Mouse (Mus musculus) midbrain, embryonic 14.5 days (tissue): ENCODE measurements around the gene Gsdme. TPM values are rescaled to one million over a fixed set of nuclear protein-coding genes. Genes with fewer than 3 reads are reported as not detected.
A peak's percentile ranks its signal among the peaks of the same experiment; 100 is the strongest.

Source experiments
- ATAC-seq: fragments of 200-750 bp; cut with Nextera tagmentation; 2 replicates; pipeline ENCODE4 v1.8.0; 2017; ENCODE audit warnings: moderate number of reproducible peaks, moderate library complexity; ENCODE audit not compliant: low FRiP score, low TSS enrichment
- DNase-seq: peaks from one replicate; pipeline ENCODE4 v3.0.0-alpha.2; 2015
- H3K27ac ChIP-seq: fragments of 300-500 bp; sonication (generic); replicated peaks from 2 replicates; pipeline ENCODE4 v1.5.1; 2014; ENCODE audit warnings: mild to moderate bottlenecking, low read depth, low read length, moderate library complexity
- H3K27me3 ChIP-seq: fragments of 300-500 bp; sonication (generic); 2 replicates; pipeline ENCODE4 v1.6.1; 2014; ENCODE audit warnings: low read length, control low read depth, mixed read lengths; ENCODE audit not compliant: control insufficient read depth, insufficient read depth
- H3K36me3 ChIP-seq: fragments of 300-500 bp; sonication (generic); 2 replicates; pipeline ENCODE4 v1.6.1; 2014; ENCODE audit warnings: low read length, control low read depth; ENCODE audit not compliant: control insufficient read depth, insufficient read depth
- H3K4me1 ChIP-seq: fragments of 300-500 bp; sonication (generic); 2 replicates; pipeline ENCODE4 v1.6.1; 2014; ENCODE audit warnings: mild to moderate bottlenecking, antibody characterized with exemption, low read length, control low read depth; ENCODE audit not compliant: control insufficient read depth, insufficient read depth
- H3K4me2 ChIP-seq: fragments of 300-500 bp; sonication (generic); 2 replicates; pipeline ENCODE4 v1.6.1; 2014; ENCODE audit warnings: mild to moderate bottlenecking, low read length, moderate library complexity
- H3K4me3 ChIP-seq: fragments of 300-500 bp; sonication (generic); replicated peaks from 2 replicates; pipeline ENCODE4 v1.5.1; 2014; ENCODE audit warnings: low read depth, low read length
- H3K9ac ChIP-seq: fragments of 300-500 bp; sonication (generic); replicated peaks from 2 replicates; pipeline ENCODE4 v1.6.1; 2014; ENCODE audit warnings: mild to moderate bottlenecking, low read length, moderate library complexity
- H3K9me3 ChIP-seq: fragments of 300-500 bp; sonication (generic); 2 replicates; pipeline ENCODE4 v1.6.1; 2016; ENCODE audit warnings: low read length, control low read depth, mixed read lengths; ENCODE audit not compliant: control insufficient read depth
- WGBS: fragments of 180-500 bp; shearing (Covaris S2); extraction: QIAGEN DNeasy Blood & Tissue Kit; methylation state at CpG from one replicate; pipeline ENCODE4 v1.1.7; 2014; 5-methylcytosine and 5-hydroxymethylcytosine counted together
- polyA plus RNA-seq: library from polyadenylated mRNA; unstranded; fragments of >200 nt; fragmentation: Nextera tagmentation; extraction: Ambion mirVana; gene quantifications from 2 replicates; pipeline ENCODE4 v1.2.1, GENCODE M21; 2014

Gene Gsdme
- polyA plus RNA-seq, 1 experiment from 2014 or later = 83.1 TPM

DNA sequence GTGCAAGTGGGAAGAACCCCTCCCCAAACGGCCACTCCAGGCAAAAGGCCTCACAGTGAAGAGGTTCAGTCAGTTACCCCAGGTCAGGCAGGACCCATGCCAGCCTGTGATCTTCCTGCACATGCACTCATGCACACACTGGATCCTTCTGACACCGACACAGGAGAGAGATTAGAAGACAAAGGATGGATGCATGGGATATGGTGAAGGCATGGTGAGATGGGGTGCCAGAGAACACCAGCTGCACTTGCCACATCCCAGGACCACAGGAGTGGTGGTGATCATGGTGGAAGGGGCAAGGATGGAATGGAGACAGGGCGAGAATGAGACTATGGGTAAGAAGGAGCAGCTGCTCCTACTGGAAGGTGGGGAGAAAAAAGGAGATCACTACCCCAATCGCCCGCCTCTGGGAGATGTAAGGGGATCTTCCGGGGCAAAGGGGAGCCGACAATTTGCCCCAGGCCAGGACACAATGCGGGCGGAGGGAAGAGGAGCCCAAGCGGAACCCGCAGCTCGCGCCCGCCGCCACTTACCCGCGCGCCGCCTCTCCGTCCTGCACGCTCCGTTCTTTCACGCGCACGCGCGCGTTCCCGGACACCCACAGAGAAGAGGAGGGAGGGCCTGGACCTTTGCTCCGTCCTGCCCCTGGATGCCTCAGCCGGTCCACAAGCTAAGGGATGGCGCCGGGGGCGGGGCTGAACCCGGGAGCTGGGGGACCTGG is 2.3 kb downstream of the Gsdme start:
- Histone ChIP-seq H3K36me3 (no peaks in the 10 kb centered on the region), H3K9me3 (no peaks in the 10 kb centered on the region), H3K27me3 (no peaks in the 10 kb centered on the region), H3K27ac (peak overlapping the region; percentile 86), H3K4me3 (peak overlapping the region; percentile 51), H3K4me2 (peak overlapping the region; percentile 78), H3K4me1 (peaks cover 20% of the 10 kb centered on the region), H3K9ac (peak overlapping the region; percentile 82)
- WGBS = 1% methylated on average over 35 of the region's 35 CpGs
- DNase-seq (peak; percentile 93), ATAC-seq (peak; percentile 90)

DNA sequence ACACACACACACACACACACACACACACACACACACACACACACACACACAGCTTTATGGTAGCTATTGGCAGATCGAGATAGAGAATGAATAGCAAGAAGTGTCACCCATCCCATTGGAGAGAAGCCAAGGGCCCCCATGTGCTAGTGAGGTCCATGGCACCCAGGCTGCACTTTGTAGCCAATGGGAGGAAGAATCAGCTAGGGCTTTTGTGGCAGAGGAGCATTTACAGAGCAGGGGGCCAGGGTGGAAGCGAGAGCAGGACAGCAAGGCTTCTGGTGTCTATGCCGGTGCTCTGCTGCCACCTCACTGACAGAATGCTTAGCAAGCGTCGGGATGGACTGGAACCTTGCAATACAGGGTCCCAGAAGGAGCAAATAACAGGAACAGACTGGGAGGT is 8.3 kb downstream of the Gsdme start:
- no peak overlapping the region for H3K9ac ChIP-seq
- H3K4me3 ChIP-seq = no peak overlapping the region
- H3K9me3 ChIP-seq = no peaks in the 10 kb centered on the region
- H3K27ac ChIP-seq = no peak overlapping the region
- 79% methylated on average over 5 of the region's 5 CpGs for WGBS
- H3K4me2 ChIP-seq = no peak overlapping the region
- peaks cover 6% of the 10 kb centered on the region for H3K4me1 ChIP-seq
- ATAC-seq (no peak), DNase-seq (no peak)
- H3K36me3 ChIP-seq = no peaks in the 10 kb centered on the region
- H3K27me3 ChIP-seq = no peaks in the 10 kb centered on the region

DNA sequence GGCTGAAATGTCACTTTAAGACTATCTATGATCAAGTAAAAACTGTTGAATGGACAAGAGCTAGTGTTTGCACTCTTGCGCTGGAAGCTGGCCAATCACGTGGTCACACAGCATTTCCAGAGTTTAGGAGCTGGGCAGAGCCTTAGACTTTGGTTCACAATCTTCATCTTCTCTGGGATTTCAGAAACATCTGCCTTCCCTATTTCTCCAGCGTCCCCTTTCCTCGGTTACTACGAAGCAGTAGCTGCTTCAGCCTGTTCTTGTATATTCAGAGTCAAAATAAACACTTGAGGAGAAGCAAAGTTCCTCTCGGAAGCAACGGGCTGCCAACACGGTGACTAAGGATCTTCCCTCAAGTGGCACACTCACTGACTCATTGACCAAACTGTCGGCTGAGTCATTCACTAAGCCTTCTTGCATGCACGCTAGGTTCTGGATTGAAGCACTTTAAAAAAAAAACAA is 8.9 kb downstream of the Gsdme start:
- no peak for ATAC-seq
- Histone ChIP-seq H3K27ac (no peak overlapping the region), H3K9me3 (no peaks in the 10 kb centered on the region), H3K36me3 (no peaks in the 10 kb centered on the region), H3K4me2 (no peak overlapping the region), H3K4me1 (no peaks in the 10 kb centered on the region), H3K27me3 (no peaks in the 10 kb centered on the region), H3K4me3 (no peak overlapping the region), H3K9ac (no peak overlapping the region)
- WGBS = 84% methylated on average over 10 of the region's 10 CpGs
- no peak for DNase-seq

DNA sequence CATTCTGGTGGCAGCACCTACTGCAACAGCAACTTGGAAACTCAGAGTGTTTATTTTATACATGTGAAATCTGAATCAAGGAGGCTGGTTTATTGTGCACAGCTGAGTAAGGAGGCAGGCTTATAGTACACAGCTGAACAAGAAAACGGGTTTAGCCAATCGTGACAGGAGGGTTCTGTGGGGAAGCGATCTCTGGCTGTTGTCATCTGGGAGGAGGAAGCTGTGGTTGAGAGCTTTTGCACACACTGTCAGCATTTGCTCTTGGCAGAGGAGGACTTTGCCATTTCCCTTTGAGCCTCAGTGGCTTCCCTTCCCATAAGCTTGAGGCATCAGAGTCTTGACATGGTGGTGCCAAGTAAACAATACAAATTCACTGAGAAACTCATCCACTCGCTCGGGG is 11.0 kb downstream of the Gsdme start:
- Histone ChIP-seq H3K4me1 (no peaks in the 10 kb centered on the region), H3K36me3 (no peaks in the 10 kb centered on the region), H3K4me3 (no peak overlapping the region), H3K27me3 (no peaks in the 10 kb centered on the region), H3K4me2 (no peak overlapping the region), H3K9me3 (no peaks in the 10 kb centered on the region), H3K27ac (no peak overlapping the region), H3K9ac (no peak overlapping the region)
- no peak for DNase-seq
- no peak for ATAC-seq
- 82% methylated on average over 5 of the region's 5 CpGs for WGBS

DNA sequence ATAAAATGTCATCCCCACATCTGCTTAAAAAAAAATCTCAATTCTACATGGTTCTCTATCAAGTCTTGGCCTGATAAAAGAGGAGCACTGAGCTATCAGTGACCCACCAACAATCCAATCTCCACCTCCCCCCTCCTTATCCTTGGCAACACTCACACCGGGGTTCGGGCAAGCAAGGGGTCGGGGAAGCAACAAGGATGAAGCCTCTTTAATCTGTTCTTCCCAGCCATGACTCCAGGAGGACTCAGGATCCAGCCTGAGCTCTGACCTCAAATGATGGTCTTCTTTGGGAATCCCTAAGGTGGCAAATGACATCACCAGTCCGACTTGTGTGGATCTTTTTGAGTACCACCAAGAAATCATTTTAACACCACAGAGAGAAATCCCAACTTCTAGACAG is 15.9 kb downstream of the Gsdme start:
- 86% methylated on average over 4 of the region's 4 CpGs for WGBS
- ATAC-seq = no peak
- Histone ChIP-seq H3K4me3 (no peak overlapping the region), H3K4me1 (no peaks in the 10 kb centered on the region), H3K9me3 (no peaks in the 10 kb centered on the region), H3K27ac (no peak overlapping the region), H3K27me3 (no peaks in the 10 kb centered on the region), H3K36me3 (no peaks in the 10 kb centered on the region; the same call in 1 of the 2 replicates), H3K9ac (no peak overlapping the region), H3K4me2 (no peak overlapping the region)
- no peak for DNase-seq

DNA sequence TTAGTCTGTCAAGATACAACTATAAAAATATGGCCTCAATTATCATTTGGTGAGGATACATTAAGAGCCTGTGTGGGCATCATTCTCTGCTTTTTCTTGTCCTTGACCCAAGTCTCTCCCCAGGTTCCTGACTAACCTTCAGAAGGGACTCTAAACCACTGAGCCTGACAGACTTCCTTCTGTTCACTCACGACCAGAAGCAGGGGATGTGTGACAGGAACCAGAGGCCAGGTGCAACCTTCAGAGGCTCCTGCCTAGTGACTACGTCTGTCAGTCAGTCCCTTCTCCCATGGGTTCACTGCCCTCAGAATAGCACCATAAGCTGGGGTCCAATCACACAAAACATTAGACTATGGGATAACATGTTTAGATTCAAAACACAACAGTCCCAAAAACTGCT is 16.3 kb downstream of the Gsdme start:
- no peaks in the 10 kb centered on the region for H3K4me1 ChIP-seq
- H3K9me3 ChIP-seq = no peaks in the 10 kb centered on the region
- WGBS = 85% methylated on average over 2 of the region's 2 CpGs
- H3K27me3 ChIP-seq = no peaks in the 10 kb centered on the region
- no peak overlapping the region for H3K27ac ChIP-seq
- H3K4me2 ChIP-seq = no peak overlapping the region
- H3K4me3 ChIP-seq = no peak overlapping the region
- no peak for ATAC-seq
- H3K36me3 ChIP-seq = no peaks in the 10 kb centered on the region; the same call in 1 of the 2 replicates
- DNase-seq = no peak
- H3K9ac ChIP-seq = no peak overlapping the region

DNA sequence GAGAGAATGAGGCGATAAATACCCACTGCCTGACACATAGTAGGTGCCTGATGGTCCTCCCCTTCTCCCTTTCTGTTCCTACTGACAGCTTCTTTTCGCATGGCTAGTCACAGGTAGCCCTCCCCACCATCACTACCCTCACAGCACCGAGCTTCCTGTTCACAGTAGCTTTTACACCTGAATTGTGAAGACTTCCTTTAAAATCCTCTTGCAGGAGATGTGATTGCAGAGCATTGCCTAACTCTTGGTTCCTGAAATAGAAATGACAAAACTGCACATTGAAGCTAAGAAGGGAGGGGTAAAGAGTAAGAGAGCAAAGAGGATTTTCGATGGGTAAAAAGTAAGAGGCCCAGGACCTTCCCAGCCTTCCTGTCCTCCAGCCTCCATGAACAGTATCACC is 18.7 kb downstream of the Gsdme start:
- H3K9ac ChIP-seq = no peak overlapping the region
- no peak overlapping the region for H3K4me3 ChIP-seq
- H3K4me1 ChIP-seq = no peaks in the 10 kb centered on the region
- WGBS = 93% methylated on average over 4 of the region's 4 CpGs
- no peak for ATAC-seq
- no peaks in the 10 kb centered on the region for H3K9me3 ChIP-seq
- no peak overlapping the region for H3K27ac ChIP-seq
- no peaks in the 10 kb centered on the region for H3K27me3 ChIP-seq
- no peak overlapping the region for H3K4me2 ChIP-seq
- no peaks in the 10 kb centered on the region; the same call in 1 of the 2 replicates for H3K36me3 ChIP-seq
- no peak for DNase-seq

DNA sequence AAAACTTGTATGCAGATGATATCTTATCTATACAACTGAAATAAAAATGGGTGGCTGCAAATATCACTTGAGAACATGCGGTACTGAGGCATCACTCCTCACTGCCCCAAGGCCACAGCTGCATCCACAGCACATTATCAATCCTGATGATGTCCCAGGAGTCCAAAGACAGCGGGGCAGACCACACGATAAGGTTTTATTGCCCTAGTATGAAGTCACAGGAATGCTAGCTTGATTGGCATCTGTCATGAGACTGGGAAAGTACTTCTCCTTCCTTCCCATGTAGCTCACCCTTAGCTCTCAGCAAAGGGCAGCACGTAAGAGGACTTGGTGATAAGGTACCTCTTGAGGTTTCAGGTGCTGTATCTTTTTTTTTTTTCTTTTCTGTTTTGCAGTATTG is 19.5 kb downstream of the Gsdme start:
- Histone ChIP-seq H3K9me3 (no peaks in the 10 kb centered on the region), H3K27ac (no peak overlapping the region), H3K9ac (no peak overlapping the region), H3K4me3 (no peak overlapping the region), H3K27me3 (no peaks in the 10 kb centered on the region), H3K4me1 (no peaks in the 10 kb centered on the region), H3K36me3 (no peaks in the 10 kb centered on the region; the same call in 1 of the 2 replicates), H3K4me2 (no peak overlapping the region)
- ATAC-seq (no peak), DNase-seq (no peak)
- 72% methylated on average over 4 of the region's 4 CpGs for WGBS

DNA sequence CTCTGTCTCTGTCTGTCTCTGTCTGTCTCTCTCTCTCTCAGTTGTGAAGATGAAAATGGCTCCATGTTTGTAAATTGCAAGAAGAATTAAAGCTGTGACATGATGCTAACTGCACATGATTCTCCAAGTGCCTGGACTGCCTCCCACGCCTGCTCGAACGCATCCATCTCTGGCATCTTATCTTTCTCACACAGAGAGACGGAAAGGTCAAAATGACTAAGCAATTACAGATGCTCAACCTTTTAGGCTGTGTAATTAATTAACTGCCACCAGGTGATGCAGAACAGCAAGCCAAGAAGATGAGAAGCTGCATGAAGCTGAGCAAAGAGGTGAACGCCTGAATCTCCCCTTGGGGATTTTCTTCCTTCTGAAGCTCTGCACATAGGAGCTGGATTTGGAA is 23.2 kb downstream of the Gsdme start:
- no peak overlapping the region for H3K4me3 ChIP-seq

More for the DNA sequence above, 23.2 kb downstream of the Gsdme start:
- Histone ChIP-seq H3K4me2 (no peak overlapping the region), H3K27me3 (no peaks in the 10 kb centered on the region), H3K9ac (no peak overlapping the region), H3K9me3 (no peaks in the 10 kb centered on the region), H3K27ac (no peak overlapping the region), H3K36me3 (no peaks in the 10 kb centered on the region), H3K4me1 (no peaks in the 10 kb centered on the region)
- DNase-seq (peak; percentile 5), ATAC-seq (no peak)
- WGBS = 77% methylated on average over 5 of the region's 5 CpGs
